Mouse (Mus musculus): ENCODE results near the gene Frmpd2.

GRCm38 (mm10) chr14:33588951-33589350 lies 117.5 kb downstream of the Frmpd2 start, which contains the start of gene Ptpn20:
- TF ChIP-seq ZNF384 (IDR thresholded peaks at IDR 0.05; ENCODE audit: low read depth, low read length) (no peak), CHD2 (IDR thresholded peaks at IDR 0.05; ENCODE audit: low read depth, low read length) (no peak), MAFK (IDR thresholded peaks at IDR 0.05; ENCODE audit: insufficient read depth, low read depth, low read length) (no peak), ZC3H11A (IDR thresholded peaks at IDR 0.05; ENCODE audit: borderline replicate concordance, low read depth, low read length) (0 out of 2 replicates have a peak, but pooled peaks have one; percentile 9)
